Mouse (Mus musculus): ENCODE measurements at regions not wholly inside any gene's neighbourhood (a gene's known extent, or its start where the extent isn't known, plus 50 kb on each side); places are given as distances from the start of the nearest gene placed in this dataset.

DNA sequence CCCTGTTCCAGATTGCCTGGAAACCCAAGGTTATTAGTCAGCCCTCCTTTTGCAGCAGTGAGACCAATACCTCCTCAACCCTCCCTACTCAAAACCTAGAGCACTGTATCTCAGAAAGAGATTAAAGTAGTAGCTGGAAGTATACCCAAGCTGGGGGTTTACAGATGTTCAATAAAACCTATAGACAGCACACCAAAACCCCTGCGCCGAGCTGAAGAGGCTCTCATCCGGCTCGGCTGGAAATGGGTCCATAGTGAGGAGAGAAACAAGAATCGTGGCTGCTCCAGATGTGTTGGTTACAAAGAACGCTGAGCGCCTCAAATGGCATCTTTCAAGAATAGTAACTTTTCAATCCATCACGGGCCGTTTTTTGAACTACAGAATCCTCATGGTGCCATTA lies 273.7 kb downstream of the Rwdd3 start:
- no peak for DNase-seq

DNA sequence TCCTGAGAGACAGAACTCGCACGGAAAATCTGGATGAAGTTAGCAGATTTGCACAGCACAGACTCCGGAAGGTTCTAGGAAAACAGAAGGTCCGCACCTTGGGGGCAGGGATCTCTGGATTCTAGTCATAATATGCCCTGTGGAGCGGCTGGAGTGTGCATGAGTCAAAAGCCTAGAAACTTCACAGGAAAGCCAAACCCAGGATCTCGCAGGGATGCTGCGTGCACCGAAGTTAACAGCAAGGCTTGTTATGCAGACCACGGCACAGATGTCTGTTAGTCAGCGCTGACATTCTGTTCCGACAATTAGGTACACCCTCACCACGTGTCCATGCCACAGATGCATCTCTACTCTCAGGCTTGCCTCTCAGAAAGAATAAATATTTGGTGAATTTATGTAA lies 274.3 kb downstream of the Rwdd3 start:
- DNase-seq = peak; percentile 81

DNA sequence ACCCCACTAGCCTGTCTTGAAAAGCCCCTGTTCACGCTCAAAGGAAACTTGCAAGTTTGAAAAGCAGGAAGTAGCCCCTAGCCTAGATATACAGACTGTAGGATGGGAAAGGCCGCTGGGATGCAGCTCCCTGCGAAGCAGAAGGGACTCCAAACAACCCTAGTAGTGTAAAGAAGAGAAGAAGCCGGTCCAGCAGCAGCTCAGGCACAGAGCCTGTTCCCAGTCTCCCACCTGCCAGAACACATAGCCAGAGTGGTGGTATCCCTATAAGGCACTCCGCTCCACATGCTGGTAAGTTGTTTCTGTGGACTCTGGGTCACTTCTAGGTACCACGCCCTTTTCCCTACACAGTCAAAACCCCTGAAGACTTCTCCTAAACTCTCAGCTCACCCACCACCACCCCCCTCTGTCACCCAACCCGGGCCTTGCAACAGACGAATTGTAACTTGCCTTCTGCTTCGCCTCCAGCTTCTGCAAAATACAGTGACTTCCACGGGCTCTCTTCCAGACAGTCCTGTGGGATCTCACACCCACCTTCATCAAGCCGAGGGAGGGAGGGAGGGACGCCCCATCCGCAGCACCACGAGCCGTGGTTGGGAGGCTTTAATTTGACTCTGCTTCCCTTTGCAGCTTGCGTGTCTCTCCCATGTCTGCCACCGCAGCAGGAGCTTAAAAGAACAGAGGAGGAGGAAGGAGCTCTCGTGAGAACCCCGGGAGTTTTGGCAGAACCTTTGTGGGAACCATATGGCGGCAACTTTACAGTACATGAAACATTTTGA lies 285.2 kb downstream of the Rwdd3 start:
- peak; percentile 77 for DNase-seq

DNA sequence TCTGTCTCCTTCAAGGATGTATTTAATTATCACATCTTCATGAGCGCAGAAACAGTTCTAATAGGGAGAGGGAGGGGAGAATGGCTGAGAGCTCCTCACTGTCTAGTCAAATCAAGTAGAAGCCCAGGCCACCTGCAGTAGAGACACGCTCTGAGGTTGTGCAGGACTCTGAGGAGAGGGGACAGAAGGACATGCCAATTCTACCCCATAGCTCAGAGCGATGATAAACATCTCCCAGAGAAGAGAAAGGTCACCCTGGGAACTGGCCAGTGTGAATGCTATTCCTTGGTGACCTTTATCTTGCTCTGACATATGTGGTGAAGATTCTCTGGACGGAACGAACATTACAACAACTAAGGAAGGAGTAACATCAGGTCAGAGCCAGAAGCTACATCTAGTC lies 286.1 kb downstream of the Rwdd3 start:
- peak; percentile 39 for DNase-seq

DNA sequence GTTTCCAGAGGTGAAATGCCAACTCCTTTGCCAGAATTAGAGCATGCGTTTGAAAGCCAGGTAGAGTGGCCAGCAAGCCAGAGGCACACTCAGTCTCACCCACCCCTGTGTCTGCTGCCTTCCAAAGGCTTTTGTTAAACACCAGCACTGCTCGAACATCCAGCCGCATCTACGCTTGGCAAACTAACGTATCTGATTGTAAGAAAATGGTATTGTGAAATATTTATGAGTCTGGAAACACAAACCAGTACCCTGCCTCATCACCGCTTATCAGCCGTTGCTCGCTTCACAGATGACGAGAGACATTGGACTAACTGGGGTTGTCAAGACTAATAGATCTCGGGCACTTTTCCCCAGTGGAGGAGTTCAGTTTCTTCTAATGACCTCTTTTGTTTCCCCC lies 287.3 kb downstream of the Rwdd3 start:
- no peak for DNase-seq

DNA sequence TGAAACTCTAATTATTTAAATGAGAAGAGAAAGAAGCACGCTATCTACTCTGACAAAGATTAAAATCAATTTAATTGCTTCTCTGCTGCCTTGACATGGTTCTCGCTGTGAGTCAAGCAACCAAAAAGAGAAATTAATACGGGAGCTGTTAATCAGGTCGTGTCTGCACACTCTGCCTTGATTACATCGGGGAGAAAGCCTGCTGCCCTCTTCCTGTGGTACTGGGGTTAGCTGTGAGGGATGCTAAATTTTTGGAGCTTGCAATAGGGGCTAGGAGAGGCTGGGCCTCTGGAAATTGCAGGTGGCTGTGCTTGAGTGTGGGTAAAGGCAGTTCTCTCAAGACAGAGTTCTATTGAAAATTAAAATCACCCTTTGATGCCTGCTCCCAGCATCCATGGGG lies 287.8 kb downstream of the Rwdd3 start:
- DNase-seq = no peak

DNA sequence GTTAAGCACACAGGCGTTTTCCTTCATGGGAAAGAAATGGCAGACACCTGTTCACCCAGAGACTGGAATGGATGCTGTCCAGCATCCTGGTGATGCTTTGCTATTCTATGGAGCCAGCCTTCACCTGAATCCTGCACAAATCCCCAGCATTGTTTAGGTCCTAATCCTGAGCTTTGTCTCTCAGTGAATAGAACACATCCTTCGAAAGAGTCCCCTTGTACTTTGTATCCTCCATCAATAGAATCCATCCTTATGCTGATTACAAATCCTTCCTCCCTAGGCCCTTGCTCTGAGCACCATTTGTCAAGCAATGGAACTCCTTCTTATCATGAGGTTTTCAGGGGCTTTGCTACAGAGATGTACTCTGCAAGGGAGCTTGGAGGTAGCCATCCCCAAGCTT lies 292.1 kb downstream of the Rwdd3 start:
- DNase-seq = no peak

DNA sequence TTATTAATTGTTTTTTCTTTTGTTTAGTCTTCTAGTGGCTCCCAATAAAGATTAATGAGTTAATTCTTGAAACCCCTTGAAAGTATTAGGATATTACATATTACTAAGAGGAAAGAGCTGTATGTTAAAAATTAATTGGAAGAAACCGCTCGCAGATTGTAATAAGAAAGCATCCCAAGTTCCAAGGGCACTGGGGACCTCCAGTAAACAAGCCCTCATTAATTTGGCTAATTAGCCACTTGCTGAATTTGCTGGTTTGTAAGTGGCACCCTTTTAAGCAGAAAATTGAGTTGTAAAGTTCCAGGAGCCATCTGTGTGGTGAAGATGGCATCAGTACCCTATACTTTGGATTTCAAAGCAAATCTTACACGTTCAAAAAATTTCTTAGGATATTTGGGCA lies 295.8 kb downstream of the Rwdd3 start:
- DNase-seq = no peak

DNA sequence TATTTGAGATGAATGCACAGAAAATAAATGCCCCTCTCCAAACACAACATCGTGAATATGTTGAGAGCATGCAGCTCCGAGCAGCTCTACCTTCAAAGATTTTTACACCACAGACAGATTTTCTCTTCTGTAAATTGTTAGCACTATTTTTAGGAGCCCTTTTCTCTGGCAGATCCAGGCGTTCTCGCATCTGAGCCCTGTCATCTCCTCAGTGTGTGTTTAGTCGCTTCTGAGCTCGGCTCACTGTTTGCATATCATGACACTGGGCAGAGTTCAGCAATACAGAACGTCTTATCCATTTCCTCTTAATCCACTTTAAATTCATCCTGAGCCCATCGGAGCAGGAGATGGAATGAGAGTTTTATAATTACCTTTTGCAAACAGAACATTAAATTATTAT lies 306.5 kb downstream of the Rwdd3 start:
- DNase-seq = no peak

DNA sequence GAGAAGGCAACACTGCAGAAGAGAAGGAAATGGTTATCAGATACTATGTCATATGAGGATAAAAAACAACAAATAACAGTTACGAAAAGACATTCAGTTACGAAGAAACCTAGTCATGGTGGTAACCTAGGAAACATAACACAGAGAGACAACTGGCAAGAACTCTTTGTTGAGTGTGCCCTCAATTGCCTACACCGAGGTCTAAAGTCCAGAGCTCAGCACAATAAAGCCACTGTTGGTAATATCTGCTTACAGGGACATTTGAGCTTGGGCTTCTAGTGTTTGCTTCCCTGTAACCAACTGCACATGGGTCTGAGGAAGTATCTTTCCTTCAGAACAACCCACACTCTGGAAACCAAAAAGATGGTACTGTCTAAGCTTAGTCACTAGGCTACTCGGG lies 309.9 kb downstream of the Rwdd3 start:
- no peak for DNase-seq

DNA sequence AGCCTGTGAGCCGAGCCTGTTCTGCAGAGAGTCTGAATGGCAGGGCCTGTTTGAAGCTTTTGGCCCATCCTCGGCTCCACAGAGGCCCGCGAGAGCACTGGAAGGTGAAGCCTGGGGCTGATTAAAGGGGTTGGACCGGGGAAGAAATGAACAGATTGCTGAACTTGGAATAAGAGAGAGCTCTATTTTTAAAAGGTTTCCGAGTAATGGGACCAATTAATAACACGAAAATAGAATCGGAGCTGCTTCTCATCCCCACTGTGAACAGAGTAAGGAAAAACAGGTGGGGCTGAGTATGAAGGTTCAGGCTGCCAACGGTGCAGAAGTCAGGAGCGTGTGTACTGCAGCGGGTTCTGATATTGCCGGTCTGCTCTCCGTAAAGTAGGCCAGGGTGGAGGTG lies 313.2 kb downstream of the Rwdd3 start:
- DNase-seq = peak; percentile 89

DNA sequence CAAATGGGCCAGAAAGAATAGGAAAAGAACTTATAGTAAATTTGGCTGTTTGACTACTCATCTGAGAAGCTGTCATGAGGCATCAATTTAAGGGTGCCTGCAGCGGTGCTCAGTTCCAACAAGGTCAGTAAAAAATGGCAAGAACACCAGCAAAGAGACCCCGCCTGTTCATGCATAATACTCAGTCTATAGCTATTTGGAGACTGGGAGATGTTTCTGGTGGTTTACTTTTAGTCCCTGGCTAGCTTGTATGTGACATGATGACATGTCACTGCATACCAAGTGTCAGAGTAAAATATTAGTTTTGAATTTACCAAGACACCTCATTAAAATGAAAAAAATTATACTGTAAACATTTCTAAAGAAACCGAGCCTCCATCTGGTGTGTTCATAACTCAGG lies 317.2 kb downstream of the Rwdd3 start:
- DNase-seq = no peak

DNA sequence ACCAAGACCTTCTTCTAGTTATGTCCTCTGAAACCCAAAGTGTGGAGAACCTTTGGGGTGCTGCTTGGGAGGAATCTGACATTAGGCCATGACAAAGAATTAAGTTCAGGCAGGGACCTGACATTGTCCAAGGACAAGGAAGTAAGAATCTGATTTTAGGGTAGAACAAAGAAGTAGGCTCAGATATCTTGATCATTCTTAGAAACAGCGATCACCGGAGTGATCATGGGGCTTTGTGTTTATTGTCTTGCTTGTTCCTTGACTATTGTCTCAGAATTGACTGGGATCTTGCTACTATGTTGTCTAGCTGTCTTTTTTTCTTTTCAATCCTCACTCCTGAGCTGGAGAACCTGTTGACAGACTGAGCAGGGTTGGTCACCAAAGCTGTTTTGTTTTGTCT lies 327.9 kb downstream of the Rwdd3 start:
- no peak for DNase-seq

DNA sequence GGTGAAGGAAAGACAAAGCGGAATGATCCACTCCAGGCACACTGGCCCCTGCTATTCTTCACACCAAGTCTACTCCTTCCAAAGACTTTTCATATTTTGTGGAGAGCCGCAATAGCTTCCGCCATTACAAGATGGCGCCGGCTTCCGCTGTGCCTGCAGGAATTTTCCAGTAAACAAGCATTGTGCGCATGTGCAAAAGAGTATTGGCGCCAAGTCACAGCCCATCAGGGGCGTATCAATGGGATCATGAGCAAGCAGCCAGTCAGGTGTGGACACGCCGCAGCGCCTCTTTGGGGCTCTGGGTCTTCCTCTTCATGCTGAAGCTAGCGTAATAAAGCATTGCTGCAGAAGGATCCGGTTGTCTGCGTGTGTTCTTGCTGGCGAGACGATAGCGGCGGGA lies 348.0 kb downstream of the Rwdd3 start:
- no peak for DNase-seq

DNA sequence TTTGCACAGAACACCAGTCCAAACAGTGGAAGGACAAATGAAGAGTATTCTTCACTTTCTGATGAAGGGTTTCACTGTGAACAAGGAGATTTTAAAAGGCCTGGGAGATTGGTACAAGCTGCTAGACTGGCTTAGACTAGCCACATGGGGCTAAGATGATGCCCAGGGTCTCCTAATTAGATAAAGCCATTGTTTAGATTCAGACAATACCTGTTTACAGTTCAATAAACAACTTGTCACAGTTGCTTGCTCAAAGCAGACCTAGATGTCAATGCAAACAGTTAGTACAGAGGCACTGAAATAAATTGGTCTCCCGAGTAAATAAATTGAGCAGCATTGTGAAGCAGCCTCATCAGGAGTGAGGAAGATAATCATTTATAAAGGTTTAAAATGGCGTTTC lies 359.6 kb downstream of the Rwdd3 start:
- DNase-seq = no peak

DNA sequence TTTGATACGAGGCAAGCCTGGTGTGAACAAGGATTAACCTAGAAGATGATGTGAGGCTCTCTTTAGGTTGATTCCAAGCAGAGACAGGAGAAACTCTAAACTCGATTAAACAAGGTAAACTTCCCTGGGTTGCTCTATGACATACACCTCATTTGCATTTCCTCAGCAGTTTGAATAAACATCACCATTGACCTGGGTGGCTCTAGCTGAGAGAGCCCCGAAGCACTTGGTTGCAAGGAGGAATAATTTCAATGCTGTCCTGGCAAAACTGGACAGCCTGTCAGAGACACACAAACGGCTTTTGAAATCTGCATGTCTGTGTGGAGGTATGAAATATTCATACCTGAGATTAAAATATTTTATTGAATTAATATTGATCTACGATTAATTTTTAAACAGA lies 361.0 kb downstream of the Rwdd3 start:
- DNase-seq = no peak

DNA sequence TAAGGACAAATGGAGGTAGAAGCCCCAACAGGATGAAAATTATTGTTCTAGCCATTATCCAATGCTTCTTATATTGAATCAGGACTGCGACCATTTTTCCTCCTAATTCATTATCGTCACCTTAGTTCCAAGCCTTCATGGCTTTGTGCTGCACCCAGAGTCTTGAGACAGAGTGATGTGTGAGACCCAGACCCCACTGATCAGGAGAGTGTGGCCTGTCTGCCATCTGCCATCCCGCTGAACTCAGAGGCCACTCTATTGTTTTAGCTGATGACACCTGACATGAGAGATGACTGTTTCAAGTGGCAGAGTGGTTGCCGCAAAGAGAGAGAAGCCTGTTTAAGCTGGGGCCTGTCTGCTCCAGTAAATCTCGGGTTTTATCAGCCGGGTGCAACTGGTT lies 361.4 kb downstream of the Rwdd3 start:
- DNase-seq = no peak

DNA sequence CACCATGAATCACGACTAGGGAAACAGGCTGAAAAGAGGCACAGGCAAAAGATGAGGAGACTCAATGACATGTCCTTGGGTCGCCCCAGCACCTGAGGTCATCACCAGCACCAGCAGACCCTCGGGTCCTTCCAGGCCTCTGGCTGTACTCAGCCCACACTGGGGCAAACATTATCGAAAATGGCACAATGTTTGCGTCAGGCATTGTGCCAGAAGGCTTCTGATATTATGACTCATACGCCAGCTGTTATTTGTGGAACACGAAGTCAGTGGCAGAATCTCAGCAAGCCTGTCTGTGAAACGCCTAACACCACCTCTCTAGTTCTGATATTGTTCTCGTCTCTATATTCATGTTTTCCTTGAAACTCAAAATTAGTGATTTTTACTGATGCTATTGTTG lies 384.8 kb downstream of the Rwdd3 start:
- DNase-seq = no peak

DNA sequence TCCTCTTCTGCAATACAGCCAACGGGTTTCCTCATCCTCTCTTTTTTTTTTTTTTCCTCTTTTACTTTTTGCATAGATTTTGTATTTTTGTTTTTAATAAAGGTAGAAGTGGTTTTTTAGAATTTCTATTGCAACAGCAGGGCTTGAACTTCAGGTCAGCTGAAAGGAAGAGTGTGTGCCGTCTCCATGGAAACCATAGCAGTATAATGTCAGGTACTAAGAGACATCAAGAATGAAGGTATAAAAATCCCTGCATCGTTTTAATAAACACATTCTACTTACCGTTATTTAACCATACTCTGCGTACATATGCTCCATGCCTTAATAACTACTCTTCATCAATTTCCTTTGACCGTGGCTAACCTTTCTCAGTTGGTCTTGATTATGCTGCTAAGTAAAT lies 390.0 kb downstream of the Rwdd3 start:
- DNase-seq = no peak

DNA sequence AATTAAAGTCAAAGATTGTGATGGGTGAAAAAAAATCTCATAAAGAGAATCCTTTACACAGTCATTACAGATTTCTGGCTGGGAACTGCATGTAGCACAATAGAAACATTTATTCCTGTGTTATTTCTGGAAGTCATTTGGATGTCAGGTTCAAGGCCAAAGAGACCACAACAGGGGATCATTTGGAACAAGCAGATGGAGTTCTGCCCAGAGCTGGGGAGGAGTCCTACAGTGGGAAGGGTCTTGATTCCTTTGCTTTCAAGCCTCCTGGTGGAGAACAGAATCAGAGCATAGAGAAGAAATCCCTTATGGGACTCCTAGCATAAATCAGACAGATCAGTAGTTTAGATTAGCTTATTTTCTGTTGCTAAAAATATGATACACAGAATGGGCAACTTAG lies 392.4 kb downstream of the Rwdd3 start:
- DNase-seq = no peak

DNA sequence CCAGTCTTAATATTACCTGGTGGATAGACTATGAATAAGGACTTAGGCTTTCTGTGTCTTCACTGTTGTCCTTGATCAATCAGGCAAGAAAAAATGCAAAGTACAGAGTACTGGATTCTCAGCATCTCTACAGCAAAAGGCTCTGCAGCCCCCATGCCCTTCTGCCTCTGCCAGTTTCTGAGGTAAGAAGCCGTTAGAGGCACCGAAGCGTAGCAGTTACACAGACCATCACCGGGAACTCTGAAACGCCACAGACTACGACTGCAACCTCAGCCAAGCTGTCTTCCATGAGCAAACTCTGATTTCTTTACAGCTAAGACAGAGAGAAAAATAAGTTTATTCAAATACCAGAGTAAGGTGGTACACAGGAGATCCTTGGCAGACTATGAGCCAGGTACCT lies 396.5 kb downstream of the Rwdd3 start:
- DNase-seq = no peak

DNA sequence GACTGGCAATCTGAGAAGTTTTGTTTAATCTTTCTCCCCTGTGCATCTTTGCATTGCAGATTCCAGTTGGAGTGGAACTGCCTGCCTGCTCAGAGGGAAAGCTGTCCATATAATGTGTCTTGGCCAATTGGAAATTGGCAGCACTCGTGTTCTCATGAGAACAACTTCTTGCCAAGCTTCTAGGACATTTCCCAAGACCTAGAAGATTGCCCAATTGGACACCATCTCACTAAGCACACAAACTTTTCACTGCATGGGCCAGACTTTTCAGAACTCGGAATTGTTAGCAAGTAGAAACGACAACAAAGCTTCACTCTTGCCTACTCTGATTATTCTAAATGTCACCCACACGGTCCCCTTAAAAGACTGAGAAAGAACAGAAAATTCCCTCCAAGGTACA lies 409.8 kb downstream of the Rwdd3 start:
- DNase-seq = no peak

DNA sequence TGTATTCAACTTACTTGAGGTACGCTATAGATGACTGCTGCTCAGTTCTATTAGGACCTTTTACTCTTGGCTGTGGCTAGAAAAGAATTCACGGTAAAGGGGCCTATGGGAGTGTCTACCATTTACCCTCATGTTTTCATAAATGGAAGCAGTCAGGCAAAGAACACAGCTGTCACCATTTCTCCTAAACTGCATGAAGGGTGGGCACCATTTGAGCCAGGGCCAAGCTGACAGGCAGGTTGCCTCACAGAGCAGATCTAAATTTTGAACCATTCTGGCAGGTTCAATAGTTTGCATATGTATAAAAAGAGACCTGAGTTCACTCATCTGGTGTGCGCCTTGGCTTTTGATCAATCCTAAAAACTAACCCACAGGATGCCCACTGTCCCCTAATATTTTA lies 410.3 kb downstream of the Rwdd3 start:
- no peak for DNase-seq

DNA sequence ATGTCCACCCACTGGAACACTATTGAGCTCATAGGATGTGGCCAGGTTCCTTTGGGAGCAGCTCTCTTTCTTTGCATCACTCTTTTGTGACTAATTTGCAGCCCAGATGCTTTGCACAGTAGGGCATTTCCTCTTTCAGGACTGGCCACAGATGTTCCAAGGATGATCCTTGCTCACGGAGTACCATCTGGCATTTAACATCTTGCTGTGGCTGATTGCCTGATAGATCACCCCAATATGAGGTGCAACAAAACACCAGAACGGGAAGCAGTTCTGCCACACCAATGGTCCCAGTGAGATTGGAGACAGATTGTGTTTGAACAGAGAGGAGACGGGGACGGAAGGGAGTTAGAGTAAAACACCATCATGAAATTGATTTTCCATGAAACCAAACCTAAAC lies 423.0 kb downstream of the Rwdd3 start:
- no peak for DNase-seq

DNA sequence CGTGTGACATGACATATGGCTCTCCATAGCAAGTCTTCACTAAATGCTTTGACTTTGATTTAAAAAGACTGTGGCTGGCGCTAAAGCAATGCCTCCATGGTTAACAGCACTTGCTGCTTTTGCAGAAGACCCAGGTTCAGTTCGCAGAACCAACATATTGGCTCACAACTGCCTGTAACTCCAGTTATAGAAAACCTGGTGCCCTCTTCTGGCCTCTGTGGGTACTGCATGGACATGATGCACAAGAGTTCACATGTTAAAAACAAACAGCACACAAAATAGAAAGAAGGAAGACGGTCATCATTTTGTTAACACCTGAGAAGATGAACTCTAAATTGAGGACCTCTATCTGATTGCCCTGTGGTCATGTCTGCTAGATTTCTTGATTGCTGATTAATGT lies 423.8 kb downstream of the Rwdd3 start:
- no peak for DNase-seq

DNA sequence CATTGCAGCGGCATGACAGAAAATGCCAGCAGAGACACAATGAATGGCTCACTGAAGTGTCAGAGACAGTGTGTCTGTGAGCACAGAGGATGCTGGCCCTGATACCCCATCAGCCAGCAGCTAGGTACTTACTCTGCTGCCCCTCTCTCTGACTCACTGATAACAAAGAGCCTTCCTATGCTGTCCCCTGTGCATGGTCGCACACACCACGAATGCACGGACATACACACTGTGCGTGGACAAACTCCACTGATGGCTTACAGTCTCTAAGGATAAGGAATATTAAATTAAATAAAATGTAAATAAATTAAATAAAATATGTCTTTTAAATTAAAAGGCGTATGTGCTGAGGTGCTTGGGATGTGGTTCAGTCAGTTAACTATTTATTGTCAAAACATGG lies 438.2 kb downstream of the Rwdd3 start:
- no peak for DNase-seq
